Mouse (Mus musculus): ENCODE results near the gene Zfand3.

Zfand3 gene

GRCm38 (mm10) chr17:30111556-30111955 is 107.0 kb downstream of the Zfand3 start:
- no peak for DNase-seq

- DNase-seq = no peak
Observed at GRCm38 (mm10) chr17:30112080-30112479, 107.5 kb downstream of the Zfand3 start.

GRCm38 (mm10) chr17:30112555-30113305 is 108.2 kb downstream of the Zfand3 start:
- no peak for DNase-seq

GRCm38 (mm10) chr17:30114761-30115160 is 110.2 kb downstream of the Zfand3 start:
- DNase-seq = peak; percentile 45

GRCm38 (mm10) chr17:30116226-30116625 is 111.7 kb downstream of the Zfand3 start:
- no peak for DNase-seq

- DNase-seq = no peak
Observed at GRCm38 (mm10) chr17:30118036-30118435, 113.5 kb downstream of the Zfand3 start.

GRCm38 (mm10) chr17:30122278-30122677 is 117.7 kb downstream of the Zfand3 start:
- no peak for DNase-seq

GRCm38 (mm10) chr17:30128456-30128855 is 123.9 kb downstream of the Zfand3 start:
- DNase-seq = no peak

- DNase-seq = no peak
Observed at GRCm38 (mm10) chr17:30129220-30129619, 124.7 kb downstream of the Zfand3 start.

- DNase-seq = no peak
Observed at GRCm38 (mm10) chr17:30130326-30130725, 125.8 kb downstream of the Zfand3 start.

- no peak for DNase-seq
Observed at GRCm38 (mm10) chr17:30133641-30134040, 129.1 kb downstream of the Zfand3 start.

- no peak for DNase-seq
Observed at GRCm38 (mm10) chr17:30134955-30135735, 130.6 kb downstream of the Zfand3 start.

- no peak for DNase-seq
Observed at GRCm38 (mm10) chr17:30135890-30136289, 131.4 kb downstream of the Zfand3 start.

GRCm38 (mm10) chr17:30136684-30137083 is 132.2 kb downstream of the Zfand3 start:
- peak; percentile 48 for DNase-seq

- DNase-seq = no peak
Observed at GRCm38 (mm10) chr17:30137115-30137514, 132.6 kb downstream of the Zfand3 start.

GRCm38 (mm10) chr17:30144114-30144513 is 139.6 kb downstream of the Zfand3 start:
- DNase-seq = no peak

- DNase-seq = no peak
Observed at GRCm38 (mm10) chr17:30145596-30146149, 141.1 kb downstream of the Zfand3 start.

- DNase-seq = no peak
Observed at GRCm38 (mm10) chr17:30146555-30146954, 142.0 kb downstream of the Zfand3 start.

- no peak for DNase-seq
Observed at GRCm38 (mm10) chr17:30147897-30148296, 143.4 kb downstream of the Zfand3 start.

- DNase-seq = no peak
Observed at GRCm38 (mm10) chr17:30148320-30148719, 143.8 kb downstream of the Zfand3 start.

- no peak for DNase-seq
Observed at GRCm38 (mm10) chr17:30149911-30150310, 145.4 kb downstream of the Zfand3 start.

- DNase-seq = no peak
Observed at GRCm38 (mm10) chr17:30154144-30154543, 149.6 kb downstream of the Zfand3 start.

- DNase-seq = no peak
Observed at GRCm38 (mm10) chr17:30154861-30155260, 150.3 kb downstream of the Zfand3 start.

- DNase-seq = no peak
Observed at GRCm38 (mm10) chr17:30155411-30155925, 150.9 kb downstream of the Zfand3 start.

All from kidney, postnatal 14 days (tissue).